Mouse (Mus musculus) stomach, embryonic 16.5 days (tissue): ENCODE results near the gene Il22ra2. TPM values are rescaled to one million over a fixed set of nuclear protein-coding genes. Genes with fewer than 3 reads are reported as not detected.

ENCODE experiments used
- ATAC-seq: fragments of 200-750 bp; cut with Nextera tagmentation; 2 replicates; pipeline ENCODE4 v1.8.0; 2017; ENCODE audit warnings: moderate number of reproducible peaks, moderate TSS enrichment; ENCODE audit not compliant: insufficient read depth, low FRiP score
- H3K27ac ChIP-seq: fragments of 300-500 bp; sonication (generic); 2 replicates; pipeline ENCODE4 v1.5.1; 2014; ENCODE audit warnings: low read length
- H3K27me3 ChIP-seq: fragments of 300-500 bp; sonication (generic); 2 replicates; pipeline ENCODE4 v1.6.1; 2014; ENCODE audit warnings: low read length, control low read depth, mixed read lengths; ENCODE audit not compliant: control insufficient read depth, insufficient read depth
- H3K36me3 ChIP-seq: fragments of 300-500 bp; sonication (generic); 2 replicates; pipeline ENCODE4 v1.6.1; 2014; ENCODE audit warnings: low read length; ENCODE audit not compliant: control insufficient read depth, insufficient read depth
- H3K4me1 ChIP-seq: fragments of 300-500 bp; sonication (generic); 2 replicates; pipeline ENCODE4 v1.6.1; 2014; ENCODE audit warnings: low read length, control low read depth, mixed read lengths; ENCODE audit not compliant: control insufficient read depth, insufficient read depth
- H3K4me2 ChIP-seq: fragments of 300-500 bp; sonication (generic); 2 replicates; pipeline ENCODE4 v1.6.1; 2014; ENCODE audit warnings: low read depth, low read length, mixed read lengths
- H3K4me3 ChIP-seq: fragments of 300-500 bp; sonication (generic); replicated peaks from 2 replicates; pipeline ENCODE4 v1.5.1; 2014; ENCODE audit warnings: mild to moderate bottlenecking, low read length
- H3K9ac ChIP-seq: fragments of 300-500 bp; sonication (generic); 2 replicates; pipeline ENCODE4 v1.6.1; 2014; ENCODE audit warnings: low read length
- H3K9me3 ChIP-seq: fragments of 300-500 bp; sonication (generic); replicated peaks from 2 replicates; pipeline ENCODE4 v1.6.1; 2016; ENCODE audit warnings: low read length, control low read depth; ENCODE audit not compliant: control insufficient read depth
- WGBS: fragments of 180-500 bp; shearing (Covaris S2); extraction: QIAGEN DNeasy Blood & Tissue Kit; methylation state at CpG from one replicate; pipeline ENCODE4 v1.1.7; 2014; 5-methylcytosine and 5-hydroxymethylcytosine counted together
- polyA plus RNA-seq: library from polyadenylated mRNA; unstranded; fragments of >200 nt; fragmentation: Nextera tagmentation; extraction: Ambion mirVana; gene quantifications from 2 replicates; pipeline ENCODE4 v1.2.1, GENCODE M21; 2015

The Il22ra2 gene
- not detected in 2 replicates for polyA plus RNA-seq

- no peaks in the 10 kb centered on the region for H3K9me3 ChIP-seq
- H3K4me1 ChIP-seq: no peaks in the 10 kb centered on the region
- WGBS: 85% methylated on average over 2 of the region's 2 CpGs
- H3K27ac ChIP-seq: no peak within 1 kb of the TSS
- H3K9ac ChIP-seq: no peak within 1 kb of the TSS
- no peak within 1 kb of the TSS for H3K4me2 ChIP-seq
- H3K27me3 ChIP-seq: no peaks in the 10 kb centered on the region
- no peak within 1 kb of the TSS for H3K4me3 ChIP-seq
- no peaks in the 10 kb centered on the region for H3K36me3 ChIP-seq
- ATAC-seq: no peak
Observed at GRCm38 (mm10) chr10:19621408-19622048, at the start of gene Il22ra2. TSS of gene Il22ra2 (plus strand) at chr10:19621998.

DNA sequence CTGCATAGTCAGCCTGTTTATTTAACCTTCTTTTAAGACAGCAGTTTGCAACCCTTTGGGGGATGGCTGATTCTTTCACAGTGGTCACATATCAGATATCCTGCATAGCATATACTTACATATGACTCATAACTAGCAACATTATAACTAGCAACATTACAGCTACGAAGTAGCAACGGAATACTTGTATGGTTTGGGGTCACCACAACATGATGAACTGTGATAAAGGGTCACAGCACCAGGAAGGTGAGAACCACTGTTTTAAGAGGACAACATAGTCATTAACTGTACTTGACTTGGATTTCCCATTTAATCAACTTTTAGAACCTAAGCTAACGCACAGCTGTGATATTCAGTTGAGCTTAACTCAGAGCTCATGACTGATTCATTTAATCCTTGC, 44.2 kb upstream of the Il22ra2 start:
- no peak for ATAC-seq
- no peak overlapping the region for H3K9ac ChIP-seq
- no peak overlapping the region for H3K4me2 ChIP-seq
- 84% methylated on average over 3 of the region's 3 CpGs for WGBS
- H3K27me3 ChIP-seq: no peaks in the 10 kb centered on the region
- no peak overlapping the region for H3K27ac ChIP-seq
- no peaks in the 10 kb centered on the region for H3K9me3 ChIP-seq
- no peaks in the 10 kb centered on the region for H3K36me3 ChIP-seq
- H3K4me1 ChIP-seq: peaks cover 3% of the 10 kb centered on the region; the same call in 1 of the 2 replicates
- H3K4me3 ChIP-seq: no peak overlapping the region

GRCm38 (mm10) chr10:19578001-19578400, 43.8 kb upstream of the Il22ra2 start:
- H3K27ac ChIP-seq: no peak overlapping the region
- WGBS: 66% methylated on average over 6 of the region's 6 CpGs
- peaks cover 3% of the 10 kb centered on the region; the same call in 1 of the 2 replicates for H3K4me1 ChIP-seq
- H3K9me3 ChIP-seq: no peaks in the 10 kb centered on the region
- H3K4me2 ChIP-seq: no peak overlapping the region
- ATAC-seq: no peak
- no peak overlapping the region for H3K9ac ChIP-seq
- no peak overlapping the region for H3K4me3 ChIP-seq
- H3K27me3 ChIP-seq: no peaks in the 10 kb centered on the region
- H3K36me3 ChIP-seq: no peaks in the 10 kb centered on the region

DNA sequence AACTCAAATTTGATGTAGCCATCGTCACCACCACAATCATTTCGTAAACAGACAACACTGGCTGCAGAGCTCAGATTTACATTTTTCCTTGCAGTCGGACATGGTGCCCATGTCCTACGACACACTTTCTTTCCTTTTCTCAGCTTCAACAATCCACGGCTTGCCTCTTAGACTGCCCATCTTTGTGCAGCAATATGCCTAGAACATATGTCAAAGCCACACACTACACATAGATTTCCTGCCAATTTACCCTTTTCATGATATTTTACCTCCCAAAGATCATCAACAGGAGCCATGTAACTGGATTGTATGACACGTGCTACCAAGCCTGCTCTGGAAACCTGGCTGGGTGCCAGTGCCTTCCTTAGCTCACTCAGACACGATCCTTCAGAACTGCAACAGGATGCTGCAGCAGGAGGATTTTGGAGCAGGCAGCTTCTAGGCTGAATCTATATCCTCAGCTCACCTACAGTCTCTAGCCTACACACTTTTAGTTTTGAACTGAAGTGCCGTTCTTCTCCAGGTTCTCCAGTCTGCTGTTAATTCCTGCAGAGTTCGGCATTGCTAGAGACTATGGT, 43.3 kb upstream of the Il22ra2 start:
- Histone ChIP-seq H3K27me3 (no peaks in the 10 kb centered on the region), H3K9me3 (no peaks in the 10 kb centered on the region), H3K36me3 (no peaks in the 10 kb centered on the region), H3K4me3 (no peak overlapping the region), H3K4me2 (no peak overlapping the region; the same call in 1 of the 2 replicates), H3K4me1 (peaks cover 3% of the 10 kb centered on the region; the same call in 1 of the 2 replicates), H3K27ac (no peak overlapping the region), H3K9ac (no peak overlapping the region)
- WGBS: 57% methylated on average over 9 of the region's 9 CpGs
- ATAC-seq: no peak

GRCm38 (mm10) chr10:19580660-19581059, 41.1 kb upstream of the Il22ra2 start:
- H3K9me3 ChIP-seq: no peaks in the 10 kb centered on the region
- H3K4me2 ChIP-seq: no peak overlapping the region
- ATAC-seq: no peak
- H3K4me3 ChIP-seq: no peak overlapping the region
- no peak overlapping the region for H3K9ac ChIP-seq
- H3K4me1 ChIP-seq: peaks cover 5% of the 10 kb centered on the region; the same call in 1 of the 2 replicates
- no peaks in the 10 kb centered on the region for H3K36me3 ChIP-seq
- WGBS: 56% methylated on average over 3 of the region's 3 CpGs
- no peak overlapping the region for H3K27ac ChIP-seq
- no peaks in the 10 kb centered on the region for H3K27me3 ChIP-seq

- H3K4me2 ChIP-seq: no peak overlapping the region
- no peak overlapping the region for H3K9ac ChIP-seq
- H3K9me3 ChIP-seq: no peaks in the 10 kb centered on the region
- H3K27ac ChIP-seq: peak overlapping the region; percentile 38; the same call in 1 of the 2 replicates
- H3K4me3 ChIP-seq: no peak overlapping the region
- ATAC-seq: peak; percentile 79; the same call in 1 of the 2 replicates
- H3K27me3 ChIP-seq: no peaks in the 10 kb centered on the region
- 60% methylated on average over 9 of the region's 9 CpGs for WGBS
- H3K4me1 ChIP-seq: peaks cover 5% of the 10 kb centered on the region; the same call in 1 of the 2 replicates
- no peaks in the 10 kb centered on the region for H3K36me3 ChIP-seq
Observed at GRCm38 (mm10) chr10:19581844-19582582, 39.8 kb upstream of the Il22ra2 start.

GRCm38 (mm10) chr10:19582806-19583430, 38.9 kb upstream of the Il22ra2 start:
- Histone ChIP-seq H3K4me1 (peaks cover 5% of the 10 kb centered on the region; the same call in 1 of the 2 replicates), H3K9ac (no peak overlapping the region), H3K9me3 (no peaks in the 10 kb centered on the region), H3K4me2 (no peak overlapping the region), H3K4me3 (no peak overlapping the region), H3K27ac (peak overlapping the region; percentile 38), H3K27me3 (no peaks in the 10 kb centered on the region), H3K36me3 (no peaks in the 10 kb centered on the region)
- 54% methylated on average over 7 of the region's 7 CpGs for WGBS
- no peak for ATAC-seq

- H3K4me1 ChIP-seq: peaks cover 2% of the 10 kb centered on the region; the same call in 1 of the 2 replicates
- H3K9me3 ChIP-seq: no peaks in the 10 kb centered on the region
- no peak overlapping the region for H3K9ac ChIP-seq
- H3K27ac ChIP-seq: peak overlapping the region; percentile 51; the same call in 1 of the 2 replicates
- H3K36me3 ChIP-seq: no peaks in the 10 kb centered on the region
- no peak overlapping the region for H3K4me2 ChIP-seq
- no peak overlapping the region for H3K4me3 ChIP-seq
- no peak for ATAC-seq
- H3K27me3 ChIP-seq: no peaks in the 10 kb centered on the region
- 78% methylated on average over 2 of the region's 2 CpGs for WGBS
Observed at GRCm38 (mm10) chr10:19584064-19584463, 37.7 kb upstream of the Il22ra2 start.
